Mouse (Mus musculus) cerebellum, adult 8-10 months (tissue): ENCODE measurements around the gene Chadl.
A peak's percentile ranks its signal among the peaks of the same experiment; 100 is the strongest.
"Not testable (repeated sequence)": the region's sequence is repeated elsewhere in the genome, so short reads cannot be mapped to it uniquely, and the experiment has no call there.

Source experiments
- DNase-seq: peaks from one replicate; pipeline ENCODE4 v3.0.0; 2022

Gene Chadl

GRCm38 (mm10) chr15:81697175-81697574 is at the start of gene Chadl:
Chadl (minus strand) TSS chr15:81697287.
- peak; percentile 20 for DNase-seq

GRCm38 (mm10) chr15:81745601-81746114 is 48.6 kb upstream of the Chadl start:
- DNase-seq: peak; percentile 45

- DNase-seq: peak; percentile 66
Observed at GRCm38 (mm10) chr15:81744992-81745600, 48.0 kb upstream of the Chadl start, which contains the start of the genes Zc3h7b and Rangap1. Zc3h7b (plus strand) TSS chr15:81745057. Rangap1 (minus strand) TSS chr15:81745530.

- DNase-seq: not testable (repeated sequence)
Observed at GRCm38 (mm10) chr15:81742368-81742767, 45.3 kb upstream of the Chadl start.

DNA sequence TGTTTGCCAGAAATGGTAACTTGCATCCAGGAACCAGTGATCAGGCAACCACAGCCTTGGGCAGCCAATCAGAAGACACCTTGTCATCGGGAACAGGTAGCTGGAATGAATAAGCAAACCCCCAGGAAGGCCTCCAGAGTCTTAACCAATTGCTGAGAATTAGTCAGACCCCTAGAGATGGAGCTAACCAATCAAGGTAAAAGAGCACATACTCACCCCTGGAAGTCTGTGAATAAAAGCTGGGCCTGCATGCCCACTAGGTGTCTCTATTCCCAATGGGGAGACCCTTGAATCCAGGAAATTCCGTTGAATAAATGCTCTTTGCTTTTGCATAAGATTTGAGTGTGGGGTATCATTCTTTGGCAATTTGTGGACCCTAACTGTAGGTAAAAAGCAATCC is 42.8 kb upstream of the Chadl start:
- DNase-seq: no peak

GRCm38 (mm10) chr15:81739296-81739695 is 42.2 kb upstream of the Chadl start:
- no peak for DNase-seq

GRCm38 (mm10) chr15:81735075-81735474 is 38.0 kb upstream of the Chadl start:
- DNase-seq: no peak

DNA sequence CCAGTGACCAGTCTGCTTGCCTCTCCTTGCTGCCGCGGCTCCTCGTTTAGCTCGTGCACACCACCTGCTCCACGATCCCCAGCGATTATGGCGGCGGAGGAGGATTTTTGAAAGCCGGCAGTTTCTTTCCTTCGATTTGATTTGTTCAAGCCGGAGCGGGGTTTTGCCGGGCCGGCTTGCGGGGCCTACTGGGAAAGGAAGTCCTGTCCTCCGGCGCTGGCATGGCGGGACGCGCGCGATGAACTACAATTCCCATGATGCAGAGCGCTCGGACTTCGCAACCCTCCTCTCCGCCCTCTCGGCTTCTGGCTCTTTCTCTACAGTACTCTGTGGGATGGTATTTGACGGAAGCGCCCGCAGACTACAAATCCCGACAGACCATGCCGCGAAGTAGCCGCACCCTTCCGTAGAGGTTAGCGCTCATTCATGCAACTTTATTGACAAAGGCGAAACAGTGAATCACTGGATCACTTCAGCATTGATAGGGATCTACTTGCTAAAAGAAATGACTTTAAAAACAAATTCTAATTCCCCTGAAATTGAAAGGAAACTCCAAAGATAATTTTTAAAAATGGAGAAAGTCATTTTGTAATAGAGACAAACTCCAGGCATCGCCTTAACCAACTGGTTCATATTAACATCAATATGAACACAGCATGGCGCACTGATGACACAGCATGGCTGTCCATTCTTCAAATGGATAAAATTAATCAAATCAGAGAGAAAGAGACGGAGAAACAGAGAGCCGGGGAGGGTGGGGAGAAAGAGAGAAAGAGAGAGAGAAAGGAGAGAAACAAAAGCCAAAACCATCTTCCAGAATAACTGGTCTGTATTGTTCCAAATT is 32.9 kb upstream of the Chadl start:
- DNase-seq: peak; percentile 97

DNA sequence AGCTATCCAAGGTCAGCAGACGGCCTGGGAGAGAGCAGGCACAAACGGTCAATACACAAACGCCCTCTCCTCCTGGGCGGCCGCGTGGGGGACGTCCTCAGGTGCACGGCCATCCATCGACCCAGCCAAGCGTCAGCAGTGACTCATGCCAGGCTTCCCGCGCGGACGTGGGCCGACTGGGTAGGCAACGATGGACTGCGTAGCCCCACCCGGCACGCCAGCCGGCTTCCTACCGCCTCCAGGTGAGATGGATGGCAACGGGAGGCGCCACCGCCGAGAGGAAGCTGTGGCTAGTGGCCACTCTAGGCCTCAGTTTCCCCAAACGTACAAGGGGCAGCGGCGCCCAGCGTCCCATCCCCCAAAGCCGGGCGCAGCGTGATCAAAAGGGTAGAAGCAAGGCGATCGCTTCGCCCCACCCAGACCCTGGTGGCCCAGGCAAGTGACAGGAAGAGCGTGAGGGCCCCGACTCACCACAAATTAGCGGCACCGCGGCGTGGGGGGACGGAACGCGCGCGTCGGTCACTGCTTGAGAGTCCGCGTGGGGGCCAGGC is 32.2 kb upstream of the Chadl start:
- peak; percentile 45 for DNase-seq

DNA sequence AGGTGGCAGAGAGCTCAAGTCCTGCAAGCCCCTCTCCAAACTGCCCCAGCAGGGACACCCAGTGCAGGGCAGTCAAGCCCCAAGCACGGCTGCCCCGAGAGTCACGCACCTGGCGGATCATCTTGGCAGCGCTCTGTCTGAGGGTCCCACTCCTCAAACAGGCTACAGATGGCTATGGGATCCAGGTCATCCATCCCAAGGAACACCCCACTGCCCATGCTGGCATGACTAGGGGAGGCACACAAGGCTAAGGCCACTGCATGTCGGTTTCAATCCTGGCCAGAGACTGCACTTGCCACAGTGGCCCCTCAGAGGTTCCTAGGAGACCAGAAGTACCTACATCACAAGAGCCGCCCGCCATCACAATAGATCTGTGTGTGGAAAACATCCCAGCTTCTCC is 28.9 kb upstream of the Chadl start:
- DNase-seq: no peak

DNA sequence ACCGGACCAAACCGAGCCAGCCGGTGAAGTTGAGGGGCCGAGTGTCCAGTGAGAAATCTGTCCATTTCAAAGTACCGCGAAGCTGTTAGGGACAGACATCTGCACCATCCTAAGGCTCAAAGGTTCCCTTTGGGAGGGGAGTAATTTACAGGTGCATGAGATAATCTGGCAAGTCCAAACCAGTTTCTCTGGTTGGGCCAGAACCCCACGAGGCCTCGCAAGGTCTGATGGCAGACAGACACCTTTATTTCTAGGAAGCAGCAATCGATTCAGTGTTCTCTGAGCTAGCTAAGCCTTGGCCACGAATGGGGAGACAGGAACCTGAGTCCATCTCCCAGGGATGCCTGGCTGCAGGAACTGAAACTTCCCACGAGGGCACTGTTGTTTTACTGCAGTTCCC is 26.6 kb upstream of the Chadl start:
- no peak for DNase-seq

GRCm38 (mm10) chr15:81722361-81722760 is 25.3 kb upstream of the Chadl start:
- no peak for DNase-seq

- no peak for DNase-seq
Observed at GRCm38 (mm10) chr15:81719139-81719531, 22.0 kb upstream of the Chadl start.

DNA sequence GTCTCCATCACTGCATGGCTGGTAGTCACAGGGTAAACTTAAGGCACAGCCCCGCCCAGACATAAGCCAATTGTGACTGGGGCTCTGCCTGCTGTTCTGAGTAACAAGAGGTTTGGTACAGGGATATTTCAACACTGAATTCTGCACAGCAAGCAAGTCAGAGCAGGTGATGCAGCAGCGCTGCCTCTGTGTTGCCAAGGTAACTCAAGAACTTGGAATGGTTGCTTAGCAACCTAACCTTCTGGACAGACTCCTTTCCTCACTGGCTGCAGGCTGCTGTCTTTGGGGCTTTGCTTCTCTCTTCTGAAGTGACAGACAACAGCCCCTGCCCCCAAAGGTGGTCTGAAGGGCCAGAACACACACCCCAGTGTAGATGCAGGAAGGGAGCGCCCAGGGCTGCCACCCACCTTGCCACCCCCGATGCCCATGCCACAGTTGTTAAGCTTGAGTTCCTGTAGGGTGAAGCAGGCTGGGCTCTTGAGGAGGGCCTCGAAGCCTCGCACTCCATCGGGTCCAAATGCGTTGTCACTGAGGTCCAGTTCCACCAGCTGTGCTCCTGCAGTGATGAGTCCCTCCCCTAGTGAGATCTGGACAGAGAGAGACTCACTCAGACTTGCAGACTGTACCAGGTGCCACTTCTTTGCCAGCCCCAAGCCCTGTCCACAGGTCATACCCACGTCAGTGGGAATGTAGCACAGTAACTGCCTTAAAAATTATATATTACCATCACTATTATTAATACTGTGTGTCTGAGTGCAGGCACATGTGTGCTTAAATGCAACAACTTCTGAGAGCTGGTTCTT is 21.4 kb upstream of the Chadl start:
- no peak for DNase-seq

- no peak for DNase-seq
Observed at GRCm38 (mm10) chr15:81713742-81714141, 16.7 kb upstream of the Chadl start.

DNA sequence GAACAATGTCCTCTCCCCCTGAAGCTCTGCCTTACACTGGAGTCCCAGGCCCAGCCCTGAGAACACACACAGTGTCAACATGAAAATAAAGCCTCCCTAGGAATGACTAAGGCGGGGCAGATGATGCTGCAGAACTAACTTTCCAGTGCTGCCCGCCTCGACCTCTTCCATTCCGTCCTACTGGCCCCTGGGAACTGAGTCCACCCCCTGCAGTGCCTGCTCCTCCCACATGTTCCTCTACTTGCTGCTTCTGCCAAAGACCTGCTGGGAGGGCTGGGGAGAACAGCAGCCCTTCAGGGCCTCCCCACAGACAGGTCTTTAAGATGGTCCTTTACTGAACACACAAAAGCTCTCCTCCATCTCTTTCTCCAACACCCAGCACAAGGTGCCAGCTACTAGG is 13.7 kb upstream of the Chadl start:
- DNase-seq: no peak

- DNase-seq: no peak
Observed at GRCm38 (mm10) chr15:81709686-81710085, 12.6 kb upstream of the Chadl start.

DNA sequence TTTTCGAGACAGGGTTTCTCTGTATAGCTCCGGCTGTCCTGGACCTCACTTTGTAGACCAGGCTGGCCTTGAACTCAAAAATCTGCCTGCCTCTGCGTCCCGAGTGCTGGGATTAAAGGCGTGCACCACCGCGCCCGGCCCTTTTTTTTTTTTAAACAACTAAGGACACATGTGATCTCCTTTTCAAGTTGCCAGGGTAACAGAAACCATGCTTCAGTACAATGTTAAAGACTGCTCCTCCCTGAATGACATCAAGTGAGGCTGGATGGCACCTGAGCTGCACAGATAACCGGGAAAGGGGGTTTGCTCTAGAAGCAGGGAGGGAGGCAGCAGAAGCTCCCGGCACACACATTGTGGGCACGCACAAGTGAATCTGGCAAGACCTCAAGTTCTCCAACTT is 11.9 kb upstream of the Chadl start:
- DNase-seq: no peak

- DNase-seq: no peak
Observed at GRCm38 (mm10) chr15:81703094-81703489, 6.0 kb upstream of the Chadl start.

GRCm38 (mm10) chr15:81702306-81703093 is 5.4 kb upstream of the Chadl start:
- no peak for DNase-seq

GRCm38 (mm10) chr15:81701350-81701749 is 4.3 kb upstream of the Chadl start:
- DNase-seq: not testable (repeated sequence)

DNA sequence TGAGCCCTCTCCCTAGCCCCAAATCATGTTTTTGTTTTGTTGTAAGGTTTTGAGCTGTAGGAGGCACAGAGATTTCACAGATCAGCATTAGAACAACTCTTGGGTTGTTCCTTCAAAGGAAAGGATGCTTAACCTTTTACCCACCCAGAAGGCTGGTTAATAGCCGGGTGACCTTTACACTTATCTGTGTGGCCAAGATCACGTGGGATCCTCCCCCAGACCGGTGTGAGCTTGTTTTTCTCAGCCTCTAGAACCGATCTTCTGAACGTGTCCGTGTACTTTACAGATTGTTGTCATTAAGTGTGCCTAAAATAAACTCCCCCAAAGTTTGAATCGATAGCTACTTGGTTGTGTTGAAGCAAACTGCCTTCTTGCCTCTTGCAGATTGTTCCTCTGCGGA is 3.5 kb upstream of the Chadl start:
- DNase-seq: no peak
